Mouse (Mus musculus) stomach, embryonic 14.5 days (tissue): Measurements from ENCODE around the gene Oard1. TPM values are rescaled to one million over a fixed set of nuclear protein-coding genes. Genes with fewer than 3 reads are reported as not detected.

Source experiments
- polyA plus RNA-seq: library from polyadenylated mRNA; unstranded; fragments of >200 nt; fragmentation: Nextera tagmentation; extraction: Ambion mirVana; gene quantifications from 2 replicates; pipeline ENCODE4 v1.2.1, GENCODE M21; 2014

The Oard1 gene
- polyA plus RNA-seq, 1 experiment from 2014 or later: 62.8 TPM

Other genes starting within 250 kb of the Oard1 start
- gene A530064D06Rik, start 242.7 kb upstream of the Oard1 start, polyA plus RNA-seq: not detected in 2 replicates
- gene Trem1, start 177.2 kb upstream of the Oard1 start, polyA plus RNA-seq: not detected in 2 replicates
- not detected in 2 replicates for gene Trem3, start 162.2 kb upstream of the Oard1 start, polyA plus RNA-seq
- 0.34 and 0.69 TPM in 2 replicates for gene Treml4, start 145.7 kb upstream of the Oard1 start, polyA plus RNA-seq
- gene Treml2, start 110.5 kb upstream of the Oard1 start, polyA plus RNA-seq: 0.08 and 0.17 TPM in 2 replicates
- gene B430306N03Rik, start 93.9 kb upstream of the Oard1 start, polyA plus RNA-seq: 0.51 and 0.59 TPM in 2 replicates
- gene Trem2, start 63.6 kb upstream of the Oard1 start, polyA plus RNA-seq: 4.4 and 5.7 TPM in 2 replicates
- 0.45 and 0.98 TPM in 2 replicates for gene Treml1, start 50.1 kb upstream of the Oard1 start, polyA plus RNA-seq
- gene Nfya, start 108 bp upstream of the Oard1 start, polyA plus RNA-seq: 24.1 and 26.5 TPM in 2 replicates
- gene Apobec2, start 22.9 kb downstream of the Oard1 start, polyA plus RNA-seq: 2.9 and 3.5 TPM in 2 replicates
- 0.82 and 1.5 TPM in 2 replicates for gene Tspo2, start 41.5 kb downstream of the Oard1 start, polyA plus RNA-seq
- gene Unc5cl, start 44.9 kb downstream of the Oard1 start, polyA plus RNA-seq: 11.6 and 12.5 TPM in 2 replicates